Comparison of ENCODE assay signal across 17 mouse cellular contexts in genomic region chr10:108466539-108466938, GRCm38 (mm10).
DNase-seq lines count a peak whose midpoint lies in the region; ATAC-seq and TF ChIP-seq lines count a peak whose summit lies in the region.
"Had no signal": no experiment of that assay in that cellular context is flagged by ENCODE, and none has a peak within 500 bp of the region (broad histone marks: within the 10 kb centered on the region; RNA-seq: fewer than 3 reads in every experiment).

No protein-coding gene starts in this region.

- H3K27ac ChIP-seq in heart, embryonic 10.5 days, result 0 out of 2 replicates have a peak overlapping the region, but pooled peaks have one; percentile 56
- H3K27ac ChIP-seq: hindbrain, embryonic 14.5 days; limb, embryonic 12.5 days; macrophage; midbrain, embryonic 15.5 days had no signal

- H3K27me3 ChIP-seq in heart, embryonic 10.5 days (ENCODE audit: insufficient read depth, poor library complexity, severe bottlenecking), result no peaks in the 10 kb centered on the region
- H3K27me3 ChIP-seq: limb, embryonic 12.5 days; midbrain, embryonic 15.5 days had no signal

- no peak for TF ChIP-seq CTCF in lung, adult 2 months (IDR thresholded peaks at IDR 0.05; ENCODE audit: insufficient read depth, low read length)

- no peak for TF ChIP-seq POLR2A in lung, adult 2 months (IDR thresholded peaks at IDR 0.05; ENCODE audit: borderline replicate concordance, extremely low read depth, low read depth, low read length)

- no peaks in the 10 kb centered on the region for H3K36me3 ChIP-seq in heart, embryonic 10.5 days
- H3K36me3 ChIP-seq: limb, embryonic 12.5 days; midbrain, embryonic 15.5 days had no signal

- no peaks in the 10 kb centered on the region for H3K4me1 ChIP-seq in lung, adult 2 months (ENCODE audit: control insufficient read depth, insufficient read depth, low read length)
- peaks cover 11% of the 10 kb centered on the region for H3K4me1 ChIP-seq in heart, embryonic 10.5 days
- H3K4me1 ChIP-seq: midbrain, embryonic 15.5 days had no signal

- ATAC-seq in cerebellum, adult (ENCODE audit: insufficient number of reproducible peaks, low FRiP score, low TSS enrichment), result no peak
- ATAC-seq: CD4-positive, CD25-positive, alpha-beta regulatory T cell, adult 4 months; intestine, postnatal 0 days; midbrain, embryonic 15.5 days had no signal

- intact Hi-C loops in heart, postnatal 14 days (cut with DNase I), result no loop called here

- H3K9me3 ChIP-seq in heart, embryonic 10.5 days, result no peaks in the 10 kb centered on the region
- H3K9me3 ChIP-seq: midbrain, embryonic 15.5 days had no signal

- no peak overlapping the region for H3K4me3 ChIP-seq in lung, adult 2 months (replicated peaks; ENCODE audit: extremely low read depth, low read depth, low read length)
- H3K4me3 ChIP-seq in heart, embryonic 10.5 days, result no peak overlapping the region
- H3K4me3 ChIP-seq: limb, embryonic 12.5 days; midbrain, embryonic 15.5 days had no signal

- WGBS in lung, adult 2 months, result 26% methylated on average over 8 of the region's 8 CpGs
- WGBS in heart, embryonic 10.5 days, result 40% methylated on average over 8 of the region's 8 CpGs

- DNase-seq in lung, adult 18-20 months, result peak; percentile 16 to 34
- DNase-seq in lung, adult 2 months, result no peak
- DNase-seq in heart, embryonic 10.5 days (ENCODE audit: low spot score), result no peak
- DNase-seq in heart, postnatal 14 days, result peak; percentile 37 to 41
- DNase-seq in lung, postnatal 36 days, result peak; percentile 48
- DNase-seq in gastrocnemius, adult 18-20 months (ENCODE audit: low spot score), result no peak
- DNase-seq: cerebellum, adult 2 months; kidney, postnatal 4 days; layer of hippocampus, postnatal 36 days; thymus, adult 2 months had no signal

Comparison
In these comparisons a context has a peak if more than half of its experiments do, and no peak if none do; other contexts are left out.
1. DNase-seq: peak in lung, adult 18-20 months (2 of 2), heart, postnatal 14 days (2 of 2) and lung, postnatal 36 days (single experiment); none in lung, adult 2 months (single experiment), heart, embryonic 10.5 days (single experiment) and gastrocnemius, adult 18-20 months (single experiment).